Mouse (Mus musculus): ENCODE measurements around the gene Thrb. TPM values are rescaled to one million over a fixed set of nuclear protein-coding genes. Genes with fewer than 3 reads are reported as not detected.

Gene Thrb
- polyA plus RNA-seq, 1 experiment, result 0.82 TPM

DNA sequence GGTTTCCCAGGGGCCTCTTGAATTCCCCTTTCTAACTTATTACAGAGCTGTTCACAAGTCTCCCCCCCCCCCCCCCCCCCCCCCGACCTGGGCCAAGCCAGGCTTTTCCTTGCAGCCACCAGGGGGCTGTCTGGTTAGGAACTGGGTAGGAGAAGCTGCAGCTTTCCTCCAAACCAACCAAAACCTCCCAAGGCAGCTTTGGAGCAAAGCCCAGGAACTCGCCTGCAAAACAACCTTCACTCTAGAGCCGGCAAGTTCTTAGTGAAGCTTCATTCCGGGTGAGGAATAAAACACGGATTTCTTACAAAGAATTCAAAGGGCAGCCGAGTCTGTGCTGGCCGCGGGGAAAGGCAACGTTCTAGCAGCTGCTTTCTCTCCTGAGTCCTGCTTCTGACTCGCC is 1.0 kb upstream of the Thrb start:
- WGBS, result 2% methylated on average over 10 of the region's 10 CpGs
- H3K4me1 ChIP-seq (ENCODE audit: control insufficient read depth, insufficient read depth, low read length), result no peaks in the 10 kb centered on the region
- TF ChIP-seq POLR2A (IDR thresholded peaks at IDR 0.05; ENCODE audit: borderline replicate concordance, control insufficient read depth, low read depth, low read length) (no peak), CTCF (IDR thresholded peaks at IDR 0.05; ENCODE audit: control insufficient read depth, insufficient read depth, low read length) (no peak; the same call in 1 of the 2 replicates)
- no peak overlapping the region for H3K4me3 ChIP-seq (replicated peaks; ENCODE audit: control insufficient read depth, low read depth, low read length)
- H3K27ac ChIP-seq (ENCODE audit: control insufficient read depth, insufficient read depth, low read depth, low read length, poor library complexity), result no peak overlapping the region

DNA sequence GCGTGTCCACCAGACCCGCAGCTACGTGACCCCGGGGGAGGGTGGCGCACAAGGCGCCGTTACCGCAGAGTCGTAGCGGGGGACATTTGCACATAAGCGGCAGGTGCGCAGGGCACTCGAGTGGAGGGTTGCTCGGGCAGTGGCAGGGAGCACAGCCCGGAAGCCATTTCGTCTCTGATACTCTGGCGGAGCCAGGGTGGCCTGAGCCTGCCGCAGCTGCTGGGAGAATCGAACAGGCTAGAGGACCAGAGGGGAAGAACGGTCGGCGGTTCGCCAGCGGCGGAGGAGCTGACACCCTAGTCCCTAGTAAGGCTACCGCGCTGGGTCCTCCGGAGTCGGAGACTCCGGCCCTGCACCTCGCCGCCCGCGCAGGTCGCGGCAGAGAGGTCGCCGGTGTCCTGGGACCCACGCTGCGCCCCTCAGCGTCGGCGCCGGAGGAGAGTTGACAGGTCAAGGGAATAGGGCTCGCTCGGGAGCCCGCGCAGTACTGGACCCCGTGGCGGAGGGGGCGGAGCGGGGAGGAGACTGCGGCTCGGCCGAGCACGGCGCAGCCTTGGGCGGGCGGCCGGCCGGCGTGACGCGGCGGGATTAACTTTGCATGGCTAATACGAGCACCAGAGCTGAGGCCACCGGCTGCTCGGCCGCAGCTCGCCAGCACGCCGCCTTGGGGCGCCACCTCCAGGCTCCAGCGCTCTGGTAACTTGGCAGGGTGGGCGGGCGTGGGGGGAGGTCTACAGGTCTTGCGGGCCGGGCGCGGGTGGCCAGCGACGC is 453 bp downstream of the Thrb start:
- under 1% methylated on average over 79 of the region's 82 CpGs for WGBS
- Histone ChIP-seq H3K4me3 (replicated peaks; ENCODE audit: control insufficient read depth, low read depth, low read length) (peak overlapping the region; percentile 66), H3K27ac (ENCODE audit: control insufficient read depth, insufficient read depth, low read depth, low read length, poor library complexity) (peak overlapping the region; percentile 19; the same call in 1 of the 2 replicates), H3K4me1 (ENCODE audit: control insufficient read depth, insufficient read depth, low read length) (no peaks in the 10 kb centered on the region)
- TF ChIP-seq POLR2A (IDR thresholded peaks at IDR 0.05; ENCODE audit: borderline replicate concordance, control insufficient read depth, low read depth, low read length) (no peak; the same call in 1 of the 2 replicates), CTCF (IDR thresholded peaks at IDR 0.05; ENCODE audit: control insufficient read depth, insufficient read depth, low read length) (no peak)

DNA sequence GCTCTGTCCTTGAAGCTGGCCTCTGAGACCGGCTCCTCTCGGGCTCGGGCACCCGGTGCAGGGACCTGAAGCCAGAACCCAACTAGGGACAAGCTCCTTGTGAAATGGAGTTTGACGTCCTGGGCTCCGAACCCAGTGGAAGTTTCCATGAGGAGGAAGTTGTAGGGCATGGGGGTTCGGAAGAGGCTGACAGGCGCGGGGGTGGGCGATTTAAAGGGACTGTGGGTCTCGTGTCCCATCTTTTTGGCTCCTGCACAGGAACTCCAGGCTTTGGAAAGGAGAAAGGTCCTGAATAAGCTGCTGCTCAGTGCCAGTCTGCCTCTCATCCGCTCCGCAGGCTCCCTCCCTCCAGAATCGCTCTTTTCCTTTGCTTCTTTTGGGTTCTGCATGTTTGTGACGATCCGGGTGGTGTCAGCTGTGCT is 1.1 kb downstream of the Thrb start:
- no peak overlapping the region for H3K27ac ChIP-seq (ENCODE audit: control insufficient read depth, insufficient read depth, low read depth, low read length, poor library complexity)
- H3K4me1 ChIP-seq (ENCODE audit: control insufficient read depth, insufficient read depth, low read length), result no peaks in the 10 kb centered on the region
- WGBS, result 3% methylated on average over 16 of the region's 16 CpGs
- H3K4me3 ChIP-seq (replicated peaks; ENCODE audit: control insufficient read depth, low read depth, low read length), result no peak overlapping the region
- TF ChIP-seq POLR2A (IDR thresholded peaks at IDR 0.05; ENCODE audit: borderline replicate concordance, control insufficient read depth, low read depth, low read length), result no peak
- TF ChIP-seq CTCF (IDR thresholded peaks at IDR 0.05; ENCODE audit: control insufficient read depth, insufficient read depth, low read length), result no peak

DNA sequence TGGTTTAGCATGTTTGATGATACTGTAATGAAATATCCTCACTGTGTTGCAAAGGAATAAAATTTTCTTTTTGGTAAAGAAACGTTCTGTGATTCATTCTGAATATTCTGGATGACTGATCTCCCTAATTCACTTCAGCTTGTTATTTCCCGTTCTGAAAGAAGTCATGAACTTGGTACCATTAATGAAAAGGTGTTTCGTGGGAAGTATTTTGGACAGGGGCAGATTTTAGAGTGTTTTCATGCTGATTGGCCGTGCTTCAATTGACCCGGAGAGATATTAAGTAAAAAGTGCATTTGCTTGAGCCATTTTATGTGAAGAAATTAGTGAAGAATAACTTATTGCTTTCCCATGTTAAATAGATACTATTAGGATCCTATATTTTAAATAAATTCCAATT is 2.0 kb downstream of the Thrb start:
- no peak overlapping the region for H3K4me3 ChIP-seq (replicated peaks; ENCODE audit: control insufficient read depth, low read depth, low read length)
- WGBS, result 64% methylated on average over 5 of the region's 5 CpGs
- TF ChIP-seq CTCF (IDR thresholded peaks at IDR 0.05; ENCODE audit: control insufficient read depth, insufficient read depth, low read length) (no peak), POLR2A (IDR thresholded peaks at IDR 0.05; ENCODE audit: borderline replicate concordance, control insufficient read depth, low read depth, low read length) (no peak)
- no peak overlapping the region for H3K27ac ChIP-seq (ENCODE audit: control insufficient read depth, insufficient read depth, low read depth, low read length, poor library complexity)
- H3K4me1 ChIP-seq (ENCODE audit: control insufficient read depth, insufficient read depth, low read length), result no peaks in the 10 kb centered on the region

DNA sequence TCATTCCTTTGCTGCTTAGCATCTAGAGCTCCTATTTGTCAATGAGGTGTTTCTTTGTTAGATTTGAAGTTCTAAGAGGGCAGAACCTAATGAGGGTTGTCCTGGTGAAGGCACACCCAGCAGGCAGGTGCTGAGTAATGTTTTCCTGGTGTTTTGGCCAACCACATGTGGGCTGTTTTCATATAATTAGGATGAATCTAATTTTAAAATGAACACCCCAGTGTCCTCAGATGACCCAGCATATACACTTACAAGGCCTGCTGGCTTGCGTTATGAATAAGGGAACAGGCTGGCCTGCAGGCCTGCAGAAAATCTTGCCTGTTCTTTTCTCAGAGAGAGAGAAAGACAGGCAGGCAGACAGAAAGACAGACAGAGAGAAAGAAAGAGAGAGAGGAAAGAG is 14.3 kb downstream of the Thrb start:
- Histone ChIP-seq H3K4me1 (ENCODE audit: control insufficient read depth, insufficient read depth, low read length) (no peaks in the 10 kb centered on the region), H3K27ac (ENCODE audit: control insufficient read depth, insufficient read depth, low read depth, low read length, poor library complexity) (no peak overlapping the region), H3K4me3 (replicated peaks; ENCODE audit: control insufficient read depth, low read depth, low read length) (no peak overlapping the region)
- TF ChIP-seq CTCF (IDR thresholded peaks at IDR 0.05; ENCODE audit: control insufficient read depth, insufficient read depth, low read length), result no peak
- TF ChIP-seq POLR2A (IDR thresholded peaks at IDR 0.05; ENCODE audit: borderline replicate concordance, control insufficient read depth, low read depth, low read length), result no peak
- WGBS, result 74% methylated on average over 1 of the region's 1 CpGs

DNA sequence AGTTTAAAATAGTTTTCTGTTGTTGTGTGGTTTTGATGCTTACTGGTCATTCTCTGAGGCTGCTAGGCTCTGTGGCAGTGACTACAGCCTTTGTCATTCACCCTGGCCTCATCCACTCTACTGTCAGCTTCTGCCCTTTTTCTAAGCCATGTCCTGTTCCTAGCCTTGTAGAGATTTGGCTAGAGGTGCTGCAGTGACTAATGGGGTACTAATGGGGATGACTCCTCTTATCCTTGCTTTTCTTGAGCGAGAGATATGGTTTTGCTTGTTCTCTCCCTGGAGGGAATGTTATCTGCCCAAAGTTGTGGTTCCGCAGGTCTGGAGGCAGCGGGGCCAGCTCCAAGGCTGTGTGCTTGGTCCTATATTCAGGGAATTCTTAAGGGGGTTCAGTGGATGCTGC is 15.2 kb downstream of the Thrb start:
- H3K4me3 ChIP-seq (replicated peaks; ENCODE audit: control insufficient read depth, low read depth, low read length), result no peak overlapping the region
- TF ChIP-seq POLR2A (IDR thresholded peaks at IDR 0.05; ENCODE audit: borderline replicate concordance, control insufficient read depth, low read depth, low read length), result no peak
- TF ChIP-seq CTCF (IDR thresholded peaks at IDR 0.05; ENCODE audit: control insufficient read depth, insufficient read depth, low read length), result no peak
- 78% methylated on average over 3 of the region's 3 CpGs for WGBS
- H3K4me1 ChIP-seq (ENCODE audit: control insufficient read depth, insufficient read depth, low read length), result no peaks in the 10 kb centered on the region
- H3K27ac ChIP-seq (ENCODE audit: control insufficient read depth, insufficient read depth, low read depth, low read length, poor library complexity), result no peak overlapping the region

DNA sequence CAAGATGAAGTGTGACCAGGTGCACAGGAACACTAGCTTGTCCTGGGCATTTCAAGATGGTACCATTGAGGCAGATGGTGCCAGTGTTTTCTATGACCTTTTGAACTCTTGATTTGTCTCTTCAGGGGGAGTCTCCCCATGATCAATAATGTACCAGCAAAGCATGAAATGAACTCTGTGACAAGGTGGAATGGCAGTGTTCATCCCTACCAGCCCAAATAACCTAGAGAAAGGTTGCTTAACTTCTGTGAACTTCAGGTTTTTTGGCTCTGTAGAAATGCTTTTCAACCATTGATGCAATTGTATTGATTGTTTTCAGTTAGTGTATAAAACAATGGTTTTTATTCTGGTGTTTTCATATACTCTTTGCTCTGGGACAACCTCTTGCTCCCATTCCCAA is 21.4 kb downstream of the Thrb start:
- no peak overlapping the region for H3K27ac ChIP-seq (ENCODE audit: control insufficient read depth, insufficient read depth, low read depth, low read length, poor library complexity)
- H3K4me1 ChIP-seq (ENCODE audit: control insufficient read depth, insufficient read depth, low read length), result no peaks in the 10 kb centered on the region
- TF ChIP-seq POLR2A (IDR thresholded peaks at IDR 0.05; ENCODE audit: borderline replicate concordance, control insufficient read depth, low read depth, low read length), result no peak
- TF ChIP-seq CTCF (IDR thresholded peaks at IDR 0.05; ENCODE audit: control insufficient read depth, insufficient read depth, low read length), result no peak
- H3K4me3 ChIP-seq (replicated peaks; ENCODE audit: control insufficient read depth, low read depth, low read length), result no peak overlapping the region

DNA sequence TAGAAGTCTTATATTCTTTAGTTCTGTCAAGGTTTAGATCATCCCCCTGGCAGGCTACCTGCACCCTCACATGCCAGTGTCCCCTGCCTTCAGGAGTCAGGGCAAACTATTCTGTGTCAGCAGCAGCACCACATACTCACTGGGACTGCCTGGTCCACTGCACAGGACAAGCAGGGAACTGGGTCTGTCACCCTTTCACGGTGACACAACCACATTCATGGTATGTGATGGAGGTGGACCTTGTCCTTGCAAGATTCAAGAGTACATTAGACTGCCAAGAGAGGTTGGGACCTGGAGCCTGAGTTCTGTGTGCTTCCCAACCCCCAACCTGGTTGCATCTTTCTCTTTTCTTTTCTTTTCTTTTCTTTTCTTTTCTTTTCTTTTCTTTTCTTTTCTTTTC is 24.8 kb downstream of the Thrb start:
- TF ChIP-seq POLR2A (IDR thresholded peaks at IDR 0.05; ENCODE audit: borderline replicate concordance, control insufficient read depth, low read depth, low read length), result no peak
- TF ChIP-seq CTCF (IDR thresholded peaks at IDR 0.05; ENCODE audit: control insufficient read depth, insufficient read depth, low read length), result no peak
- 69% methylated on average over 1 of the region's 1 CpGs for WGBS
- Histone ChIP-seq H3K27ac (ENCODE audit: control insufficient read depth, insufficient read depth, low read depth, low read length, poor library complexity) (no peak overlapping the region), H3K4me3 (replicated peaks; ENCODE audit: control insufficient read depth, low read depth, low read length) (no peak overlapping the region), H3K4me1 (ENCODE audit: control insufficient read depth, insufficient read depth, low read length) (no peaks in the 10 kb centered on the region)
